ENCODE assay signal across 28 mouse cellular contexts in genomic region chr5:8088147-8088546, GRCm38 (mm10). TPM values are rescaled to one million over a fixed set of nuclear protein-coding genes. Genes with fewer than 3 reads are reported as not detected.
DNase-seq lines count a peak whose midpoint lies in the region; ATAC-seq and TF ChIP-seq lines count a peak whose summit lies in the region.
"Had no signal": no experiment of that assay in that cellular context is flagged by ENCODE, and none has a peak within 500 bp of the region (broad histone marks: within the 10 kb centered on the region; RNA-seq: fewer than 3 reads in every experiment).

No protein-coding gene starts in this region.

- TF ChIP-seq POLR2A in CH12.LX (IDR thresholded peaks at IDR 0.05; ENCODE audit: low read depth, low read length), result no peak

- no peak for DNase-seq in frontal cortex, postnatal 14 days (ENCODE audit: low spot score in 2 of 2)
- DNase-seq in CH12.LX (ENCODE audit: extremely low read depth), result peak; percentile 20
- DNase-seq in brain, adult 2 months (ENCODE audit: low read depth, low spot score), result peak; percentile 47
- no peak for DNase-seq in yolk sac, embryonic 10.5 days (ENCODE audit: low spot score)
- no peak for DNase-seq in right cerebral cortex, postnatal 36 days (ENCODE audit: low spot score in 2 of 2)
- DNase-seq: adrenal gland, adult 8-10 months; adrenal gland, postnatal 25 days; cerebellum, adult 8-10 months; cerebellum, postnatal 36 days; embryo, embryonic 11 days; gastrocnemius, adult 2 months; gastrocnemius, postnatal 14 days; heart, postnatal 14 days; heart, postnatal 4 days had no signal

- H3K4me3 ChIP-seq in megakaryocyte, embryonic 14.5 days (replicated peaks), result peak overlapping the region; percentile 72
- no peak overlapping the region for H3K4me3 ChIP-seq in CH12.LX (replicated peaks in 1 of 3; ENCODE audit: low read depth in 2 of 3, low read length in 2 of 3, poor library complexity in 1 of 3)
- H3K4me3 ChIP-seq: embryonic facial prominence, embryonic 10.5 days; embryonic facial prominence, embryonic 13.5 days; erythroblast, embryonic 14.5 days; forebrain, embryonic 12.5 days; forebrain, embryonic 15.5 days; gastrocnemius, adult 2 months; heart, embryonic 12.5 days; heart, embryonic 15.5 days; hindbrain, embryonic 12.5 days; hindbrain, embryonic 15.5 days had no signal

- no peaks in the 10 kb centered on the region for H3K36me3 ChIP-seq in megakaryocyte, embryonic 14.5 days (replicated peaks; ENCODE audit: low read length)
- no peaks in the 10 kb centered on the region for H3K36me3 ChIP-seq in CH12.LX (replicated peaks in 1 of 2; ENCODE audit: control insufficient read depth in 1 of 2, insufficient read depth in 1 of 2, low read length in 1 of 2)
- H3K36me3 ChIP-seq: embryonic facial prominence, embryonic 10.5 days; forebrain, embryonic 12.5 days; forebrain, embryonic 15.5 days; heart, embryonic 12.5 days; heart, embryonic 15.5 days; hindbrain, embryonic 12.5 days had no signal

- no peaks in the 10 kb centered on the region for H3K9me3 ChIP-seq in megakaryocyte, embryonic 14.5 days
- no peaks in the 10 kb centered on the region for H3K9me3 ChIP-seq in CH12.LX (replicated peaks; ENCODE audit: low read length)
- H3K9me3 ChIP-seq: embryonic facial prominence, embryonic 10.5 days; embryonic facial prominence, embryonic 13.5 days; forebrain, embryonic 12.5 days; forebrain, embryonic 15.5 days; heart, embryonic 12.5 days; heart, embryonic 15.5 days; hindbrain, embryonic 12.5 days; hindbrain, embryonic 15.5 days had no signal

- no peaks in the 10 kb centered on the region for H3K27me3 ChIP-seq in megakaryocyte, embryonic 14.5 days (replicated peaks)
- H3K27me3 ChIP-seq in CH12.LX (replicated peaks), result no peaks in the 10 kb centered on the region
- H3K27me3 ChIP-seq: embryonic facial prominence, embryonic 13.5 days; forebrain, embryonic 12.5 days; forebrain, embryonic 15.5 days; heart, embryonic 12.5 days; heart, embryonic 15.5 days; hindbrain, embryonic 12.5 days; hindbrain, embryonic 15.5 days had no signal

- dilution Hi-C loops in CH12.LX (cut with MboI; ENCODE audit: extremely low pct_ligation_motif_present, extremely low pct_unique_long_range_greater_than_20kb, low sequenced_read_pairs), result no loop called here

- ATAC-seq in frontal cortex, adult (ENCODE audit: low TSS enrichment), result peak; percentile 44; the same call in 1 of the 2 replicates
- no peak for ATAC-seq in megakaryocyte, adult 5-6 weeks (ENCODE audit: poor library complexity, severe bottlenecking)
- ATAC-seq: CD4-positive, CD25-positive, alpha-beta regulatory T cell, adult 4 months; forebrain, embryonic 15.5 days; intestine, postnatal 0 days had no signal

- no peak for TF ChIP-seq EP300 in CH12.LX (IDR thresholded peaks at IDR 0.05; ENCODE audit: low read length)

- no peak overlapping the region for H3K9ac ChIP-seq in CH12.LX (ENCODE audit: insufficient read depth, low read depth)
- H3K9ac ChIP-seq: embryonic facial prominence, embryonic 13.5 days; forebrain, embryonic 12.5 days; forebrain, embryonic 15.5 days; heart, embryonic 12.5 days; heart, embryonic 15.5 days; hindbrain, embryonic 12.5 days; hindbrain, embryonic 15.5 days had no signal

- peaks cover 29% of the 10 kb centered on the region for H3K4me1 ChIP-seq in megakaryocyte, embryonic 14.5 days
- H3K4me1 ChIP-seq in CH12.LX (ENCODE audit: control insufficient read depth in 1 of 2, insufficient read depth in 2 of 2), result peaks cover 12 to 21% of the 10 kb centered on the region in 2 experiments; a peak in 3 of 4 replicates
- H3K4me1 ChIP-seq: embryonic facial prominence, embryonic 10.5 days; embryonic facial prominence, embryonic 13.5 days; forebrain, embryonic 12.5 days; forebrain, embryonic 15.5 days; hindbrain, embryonic 12.5 days; hindbrain, embryonic 15.5 days had no signal

- TF ChIP-seq CTCF in CH12.LX (conservative IDR thresholded peaks at IDR 0.05 in 1 of 2, IDR thresholded peaks at IDR 0.05 in 1 of 2; ENCODE audit: low read depth in 2 of 2, low read length in 2 of 2), result no peak

- TF ChIP-seq RAD21 in CH12.LX (IDR thresholded peaks at IDR 0.05; ENCODE audit: low read depth, low read length), result no peak

- H3K4me2 ChIP-seq in CH12.LX (ENCODE audit: insufficient read depth, low read depth, poor library complexity, severe bottlenecking), result no peak overlapping the region
- H3K4me2 ChIP-seq: embryonic facial prominence, embryonic 13.5 days; forebrain, embryonic 12.5 days; forebrain, embryonic 15.5 days; heart, embryonic 12.5 days; heart, embryonic 15.5 days; hindbrain, embryonic 12.5 days; hindbrain, embryonic 15.5 days had no signal

- in situ Hi-C loops in CH12.LX (cut with MboI; ENCODE audit: low pct_ligation_motif_present, low pct_unique_long_range_greater_than_20kb, low sequenced_read_pairs), result no loop called here

- no peaks in the 10 kb centered on the region for H3K79me2 ChIP-seq in CH12.LX (replicated peaks; ENCODE audit: control insufficient read depth, extremely low read depth, insufficient read depth, poor library complexity, severe bottlenecking)

- H3K27ac ChIP-seq in CH12.LX (ENCODE audit: insufficient read depth, low read depth), result no peak overlapping the region
- H3K27ac ChIP-seq: embryonic facial prominence, embryonic 10.5 days; embryonic facial prominence, embryonic 13.5 days; forebrain, embryonic 12.5 days; forebrain, embryonic 15.5 days; gastrocnemius, adult 2 months; heart, embryonic 15.5 days; hindbrain, embryonic 12.5 days; hindbrain, embryonic 15.5 days had no signal

TF ChIP-seq in CH12.LX, 34 proteins besides CTCF, POLR2A, EP300 and RAD21:
- TF ChIP-seq NRF1 (IDR thresholded peaks at IDR 0.05; ENCODE audit: low read depth, low read length), result no peak
- TF ChIP-seq MAFK (IDR thresholded peaks at IDR 0.05; ENCODE audit: insufficient replicate concordance, low read length), result peak; percentile 38; the same call in 1 of the 2 replicates

RNA-seq across cellular contexts. Expression of gene Sri, which starts 42.3 kb away (rescaled TPM):
- polyA plus RNA-seq in megakaryocyte, embryonic 14.5 days (2012; ENCODE audit: insufficient read depth, low replicate concordance), result 64.1 and 457 TPM in 2 replicates
- 291 and 295 TPM in 2 replicates for total RNA-seq in megakaryocyte, adult 5-6 weeks (2015)
- total RNA-seq in megakaryocyte, adult 5-6 weeks (2017), result 122 and 177 TPM in 2 replicates
- 178 and 229 TPM in 2 replicates for total RNA-seq in CH12.LX (2012; rRNA removed)
- 190 and 195 TPM in 2 replicates for total RNA-seq in CH12.LX (2014; rRNA removed)
- polyA plus RNA-seq in CH12.LX (2012; ENCODE audit: insufficient read length, low read depth), result 203 and 212 TPM in 2 replicates

Comparison
In these comparisons a context has a peak if more than half of its experiments do, and no peak if none do; other contexts are left out.
1. DNase-seq: peak in CH12.LX (single experiment) and brain, adult 2 months (single experiment); none in frontal cortex, postnatal 14 days (0 of 2), yolk sac, embryonic 10.5 days (single experiment) and right cerebral cortex, postnatal 36 days (0 of 2).